Mouse (Mus musculus) gastrocnemius, postnatal 10 days (tissue): Measurements from ENCODE around the gene Neurod1. TPM values are rescaled to one million over a fixed set of nuclear protein-coding genes. Genes with fewer than 3 reads are reported as not detected.

Experiments
- DNase-seq: peaks from one replicate; pipeline ENCODE4 v3.0.0; 2021; ENCODE audit warnings: mixed read lengths
- total RNA-seq, 2 experiments: library from RNA; stranded (reverse); gene quantifications; 2 replicates each; pipeline ENCODE4 v1.2.3; 2021

The Neurod1 gene
- total RNA-seq, 2 experiments from 2014 or later = not detected

GRCm38 (mm10) chr2:79443401-79443800, 13.2 kb downstream of the Neurod1 start:
- DNase-seq = no peak

GRCm38 (mm10) chr2:79442906-79443305, 13.6 kb downstream of the Neurod1 start:
- DNase-seq = no peak

- DNase-seq = no peak
Measured at GRCm38 (mm10) chr2:79442227-79442626, 14.3 kb downstream of the Neurod1 start.

- DNase-seq = no peak
Measured at GRCm38 (mm10) chr2:79430061-79430460, 26.5 kb downstream of the Neurod1 start.

- no peak for DNase-seq
Measured at GRCm38 (mm10) chr2:79429650-79430049, 26.9 kb downstream of the Neurod1 start.

- no peak for DNase-seq
Measured at GRCm38 (mm10) chr2:79429108-79429507, 27.4 kb downstream of the Neurod1 start.

GRCm38 (mm10) chr2:79428569-79429104, 27.9 kb downstream of the Neurod1 start:
- peak; percentile 8 for DNase-seq

- DNase-seq = no peak
Measured at GRCm38 (mm10) chr2:79428022-79428421, 28.5 kb downstream of the Neurod1 start.

- DNase-seq = no peak
Measured at GRCm38 (mm10) chr2:79421696-79422095, 34.9 kb downstream of the Neurod1 start.

- no peak for DNase-seq
Measured at GRCm38 (mm10) chr2:79414505-79414904, 42.0 kb downstream of the Neurod1 start.

- no peak for DNase-seq
Measured at GRCm38 (mm10) chr2:79410903-79411255, 45.7 kb downstream of the Neurod1 start.

- DNase-seq = no peak
Measured at GRCm38 (mm10) chr2:79410247-79410902, 46.2 kb downstream of the Neurod1 start.

GRCm38 (mm10) chr2:79405661-79406405, 50.7 kb downstream of the Neurod1 start:
- DNase-seq = no peak

Other genes starting within 250 kb of the Neurod1 start
- gene Itga4, start 201.3 kb downstream of the Neurod1 start, total RNA-seq = 1 to 10 TPM; 5.5 to 6.5 TPM
- gene Cerkl, start within 50 bp of the Neurod1 start, total RNA-seq = under 1 TPM; 0.33 to 0.77 TPM
- 10 to 100 TPM; 15.0 to 17.0 TPM for gene Itprid2, start 178.6 kb upstream of the Neurod1 start, total RNA-seq